Mouse (Mus musculus) layer of hippocampus, adult 8-10 months (tissue): ENCODE measurements around the gene C4b. TPM values are rescaled to one million over a fixed set of nuclear protein-coding genes. Genes with fewer than 3 reads are reported as not detected.
"Not testable (repeated sequence)": the region's sequence is repeated elsewhere in the genome, so short reads cannot be mapped to it uniquely, and the experiment has no call there.

Experiments used
- DNase-seq, 2 experiments: peaks; one replicate each; pipeline ENCODE4 v3.0.0; 2022; ENCODE audit warnings: low spot score in 2 of 2
- total RNA-seq, 4 experiments: library from RNA; stranded (reverse); gene quantifications; 2 replicates each; pipeline ENCODE4 v1.2.4; 2022

Gene C4b
- 100 to 1,000 TPM in 2 of 4 experiments, 10 to 100 TPM in 2; 45.7 to 391 (median 199) TPM for total RNA-seq

DNA sequence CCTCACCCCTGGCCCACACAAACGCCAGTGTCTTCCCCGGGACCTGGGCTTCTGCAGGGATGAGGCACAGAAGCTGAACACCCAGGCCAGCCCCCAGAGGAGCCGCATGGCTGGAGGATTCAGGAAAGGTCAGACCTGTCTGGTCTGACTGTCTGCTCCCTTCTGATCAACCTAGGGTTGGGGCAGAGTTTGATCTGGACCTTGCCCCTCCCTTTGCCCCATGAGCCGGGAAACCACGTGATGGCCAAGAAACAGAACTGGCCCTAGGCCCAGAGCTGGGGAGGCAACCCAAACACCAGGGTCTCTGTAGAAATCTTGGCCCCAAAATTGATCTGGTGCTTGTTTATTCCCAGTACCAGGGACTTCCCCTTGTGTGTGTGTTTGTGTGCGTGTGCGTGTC is at the start of gene C4b:
C4b (minus strand) TSS at position 164 of the 400 bp plus-strand sequence.
- peak; percentile 16 for DNase-seq

GRCm38 (mm10) chr17:34777680-34778325 is 34.1 kb upstream of the C4b start:
- peak; percentile 34 to 65 for DNase-seq

DNA sequence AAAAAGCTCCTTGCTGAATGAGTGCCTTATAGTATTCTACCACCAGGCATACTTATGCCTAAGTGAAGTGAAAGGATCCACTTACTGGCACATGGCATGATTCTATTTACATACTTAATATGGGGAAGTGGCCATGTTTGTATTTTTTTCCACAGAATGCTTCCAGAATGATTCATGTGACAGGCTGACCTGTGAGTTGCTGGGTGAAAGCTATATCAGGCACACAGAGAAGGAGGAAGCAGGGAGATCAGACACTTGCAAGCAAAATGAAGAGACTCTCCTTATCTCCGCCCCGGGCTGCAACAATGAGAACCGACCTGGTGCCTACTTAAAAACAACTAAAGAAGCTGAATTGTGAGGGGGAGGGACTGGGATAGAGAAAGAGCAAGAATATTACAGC is 17.8 kb upstream of the C4b start:
- DNase-seq, result no peak

DNA sequence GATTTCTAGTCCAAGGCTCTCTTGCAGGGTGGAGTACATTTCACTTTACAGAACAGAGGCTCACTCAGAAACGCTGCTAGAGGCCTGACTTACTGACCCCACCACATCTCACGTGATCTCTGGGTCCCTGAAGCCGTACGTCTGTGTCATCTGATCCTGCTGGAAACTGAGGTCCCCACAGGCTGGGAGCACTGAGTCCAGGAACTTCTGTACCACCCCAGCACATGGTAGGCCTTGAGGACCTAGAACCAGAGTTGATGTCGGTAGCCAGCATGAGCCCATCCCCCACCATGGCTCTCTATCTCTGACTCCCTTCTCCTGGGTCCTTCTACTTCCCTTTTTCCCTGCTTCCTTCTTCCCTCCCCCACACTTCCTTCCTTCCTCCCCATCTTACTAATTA is 2.8 kb upstream of the C4b start:
- no peak for DNase-seq

DNA sequence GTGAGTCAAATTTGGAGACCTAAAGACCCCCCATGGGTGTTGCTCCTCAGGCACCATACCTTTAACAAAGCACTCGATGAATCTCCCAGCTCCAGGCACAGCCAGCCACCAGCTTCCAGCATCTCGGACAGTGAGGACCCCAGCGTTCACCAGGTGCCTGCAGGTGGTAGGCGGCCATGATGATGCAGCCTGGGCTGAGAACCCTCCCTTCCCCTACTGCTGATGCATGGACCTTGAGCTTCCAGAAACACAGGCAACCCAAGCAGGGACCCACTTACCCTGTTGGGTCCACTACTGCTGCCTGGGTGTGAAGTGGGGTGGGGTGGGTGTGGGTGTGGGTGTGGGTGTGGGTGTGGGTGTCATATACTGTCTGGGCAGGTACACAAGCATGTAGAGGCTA is 1.5 kb upstream of the C4b start:
- not testable (repeated sequence) for DNase-seq

- DNase-seq, result not testable (repeated sequence)
These were observed 929 bp upstream of the C4b start for GRCm38 (mm10) chr17:34744611-34745010.

- no peak for DNase-seq
These were observed 524 bp upstream of the C4b start for GRCm38 (mm10) chr17:34744206-34744605.

GRCm38 (mm10) chr17:34740280-34740679 is 3.4 kb downstream of the C4b start:
- no peak for DNase-seq

GRCm38 (mm10) chr17:34739708-34740107 is 4.0 kb downstream of the C4b start:
- DNase-seq, result not testable (repeated sequence)

DNA sequence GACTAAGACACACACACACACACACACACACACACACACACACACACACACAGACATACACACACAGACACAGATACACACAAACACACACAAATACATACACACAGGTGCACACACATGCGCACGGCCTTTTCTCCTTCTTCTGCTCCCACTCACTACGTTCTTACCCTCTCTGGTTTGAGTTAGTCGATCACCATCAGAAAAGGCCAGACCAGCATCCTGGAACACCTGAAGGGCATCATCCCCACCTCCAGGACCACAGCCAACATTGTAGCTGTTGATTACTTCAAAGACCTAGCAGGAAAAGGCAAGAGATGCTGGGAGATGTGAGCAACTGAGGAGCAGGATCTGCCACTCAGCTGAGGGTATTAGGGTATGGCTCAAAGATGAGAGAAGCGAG is 6.2 kb downstream of the C4b start:
- DNase-seq, result not testable (repeated sequence)

GRCm38 (mm10) chr17:34729779-34730553 is 13.7 kb downstream of the C4b start:
- not testable (repeated sequence) for DNase-seq

DNA sequence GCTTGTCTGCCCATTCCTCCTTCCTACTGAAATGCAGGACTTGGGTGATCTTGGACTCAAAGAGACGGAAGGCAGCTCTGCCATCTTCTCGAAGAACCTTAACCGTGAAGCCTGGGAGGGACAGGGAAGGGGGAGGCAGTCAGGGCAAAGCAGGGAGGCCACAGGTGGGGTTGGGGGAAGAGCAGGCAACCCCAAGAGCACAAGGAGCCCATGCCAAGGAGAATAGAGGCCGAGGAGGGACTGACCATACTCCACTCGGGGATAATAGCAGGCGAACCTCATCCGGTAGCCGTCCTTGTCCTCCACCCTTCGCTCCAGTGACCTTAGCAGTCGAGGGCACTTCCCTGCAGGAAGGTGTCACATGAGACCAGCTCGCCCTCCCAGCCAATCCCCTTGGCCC is 14.5 kb downstream of the C4b start:
- not testable (repeated sequence) for DNase-seq

GRCm38 (mm10) chr17:34727887-34728286 is 15.8 kb downstream of the C4b start:
- DNase-seq, result no peak

GRCm38 (mm10) chr17:34723066-34723465 is 20.6 kb downstream of the C4b start:
- DNase-seq, result no peak

DNA sequence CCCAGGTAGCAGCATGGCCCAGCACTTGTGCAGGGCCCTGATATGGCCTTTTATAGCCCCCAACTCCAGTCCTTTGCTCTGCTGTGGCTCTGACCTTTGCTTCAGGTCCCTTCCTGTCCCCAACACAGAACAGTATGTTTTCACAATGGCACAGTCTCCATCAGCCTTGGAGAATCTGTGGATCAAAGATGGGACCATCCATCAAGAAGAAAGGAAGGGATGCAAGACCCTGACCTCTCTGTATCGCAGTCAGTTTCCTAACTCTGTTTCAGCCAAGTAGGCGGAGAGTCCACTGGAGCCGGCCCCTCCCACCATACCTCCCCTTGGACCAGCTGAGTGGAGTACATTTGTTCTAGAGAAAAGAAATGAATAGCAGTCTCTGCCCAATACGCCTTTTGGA is 21.4 kb downstream of the C4b start:
- DNase-seq, result not testable (repeated sequence)

GRCm38 (mm10) chr17:34719886-34720285 is 23.8 kb downstream of the C4b start:
- DNase-seq, result not testable (repeated sequence)

GRCm38 (mm10) chr17:34717401-34717800 is 26.3 kb downstream of the C4b start:
- no peak for DNase-seq

DNA sequence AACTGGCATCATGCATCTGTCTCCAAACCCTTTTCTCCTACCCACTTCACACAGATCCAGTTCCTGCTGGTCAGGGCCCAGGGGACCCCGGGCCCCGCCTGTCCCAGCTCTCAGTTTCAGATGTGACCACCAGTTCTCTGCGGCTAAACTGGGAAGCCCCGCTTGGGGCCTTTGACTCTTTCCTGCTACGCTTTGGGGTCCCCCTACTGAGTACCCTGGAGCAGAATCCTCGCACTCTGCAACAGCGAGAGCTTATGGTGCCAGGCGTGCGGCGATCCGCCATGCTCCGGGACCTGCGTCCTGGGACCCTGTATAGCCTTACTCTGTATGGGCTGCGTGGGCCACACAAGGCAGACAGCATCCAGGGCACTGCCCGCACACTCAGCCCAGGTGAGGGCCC is 27.4 kb downstream of the C4b start:
- DNase-seq, result no peak

DNA sequence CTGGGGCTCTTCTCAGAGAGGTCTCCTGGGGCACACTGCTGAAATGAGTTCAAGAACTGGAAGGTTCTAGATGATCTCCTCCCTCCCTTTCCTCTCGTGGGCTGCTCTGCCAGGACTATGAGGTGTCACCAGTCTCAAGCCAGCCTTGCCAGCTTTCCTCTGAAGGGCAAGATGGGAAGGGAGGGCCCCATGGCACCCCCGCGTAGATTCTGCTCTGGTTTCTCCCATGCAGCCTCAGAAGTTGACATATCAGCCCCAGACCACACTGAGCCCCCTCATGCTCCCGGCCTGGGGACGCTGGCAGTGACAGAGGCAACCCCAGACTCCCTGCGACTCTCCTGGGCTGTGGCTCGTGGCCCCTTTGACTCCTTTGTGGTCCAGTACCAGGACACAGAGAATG is 28.2 kb downstream of the C4b start:
- DNase-seq, result not testable (repeated sequence)

- DNase-seq, result not testable (repeated sequence)
These were observed 28.7 kb downstream of the C4b start for GRCm38 (mm10) chr17:34714908-34715445.

DNA sequence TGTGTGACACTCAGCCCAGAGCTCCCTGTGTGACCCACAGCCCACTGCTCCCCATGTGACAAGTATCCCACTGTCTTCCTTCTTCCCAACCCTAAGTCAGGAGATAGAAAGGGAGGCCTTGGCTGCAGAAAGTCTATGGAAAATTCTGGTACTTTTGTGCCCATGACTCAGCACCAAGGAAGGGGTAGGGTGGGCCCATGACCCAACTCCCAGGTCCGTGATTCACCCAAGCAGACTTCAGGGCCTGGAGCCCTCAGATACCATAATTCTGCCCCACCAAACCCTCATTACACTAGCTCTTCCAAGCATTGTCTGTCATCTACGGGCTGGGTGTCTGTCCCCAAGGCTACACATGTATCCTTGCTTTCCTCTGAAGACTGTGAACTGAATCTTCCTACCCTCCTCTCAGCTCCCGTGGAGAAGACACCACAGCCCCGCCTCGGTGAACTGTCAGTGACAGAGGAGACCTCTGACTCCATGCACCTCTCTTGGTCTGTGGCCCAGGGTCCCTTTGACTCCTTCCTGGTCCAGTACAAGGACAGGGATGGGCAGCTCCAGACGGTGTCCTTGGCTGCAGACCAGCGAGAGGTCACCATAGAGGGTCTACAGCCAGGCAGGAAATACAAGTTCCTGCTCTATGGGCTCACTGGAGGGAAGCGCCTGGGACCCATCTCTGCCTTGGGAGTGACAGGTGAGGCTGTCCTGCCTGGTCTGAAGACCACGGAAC is 29.3 kb downstream of the C4b start:
- not testable (repeated sequence) for DNase-seq

- peak in 1 of 2 experiments; percentile 72 for DNase-seq
These were observed 30.7 kb downstream of the C4b start for GRCm38 (mm10) chr17:34712951-34713350.
